Mouse (Mus musculus): ENCODE measurements around the gene Nkd2.

Nkd2 gene

DNA sequence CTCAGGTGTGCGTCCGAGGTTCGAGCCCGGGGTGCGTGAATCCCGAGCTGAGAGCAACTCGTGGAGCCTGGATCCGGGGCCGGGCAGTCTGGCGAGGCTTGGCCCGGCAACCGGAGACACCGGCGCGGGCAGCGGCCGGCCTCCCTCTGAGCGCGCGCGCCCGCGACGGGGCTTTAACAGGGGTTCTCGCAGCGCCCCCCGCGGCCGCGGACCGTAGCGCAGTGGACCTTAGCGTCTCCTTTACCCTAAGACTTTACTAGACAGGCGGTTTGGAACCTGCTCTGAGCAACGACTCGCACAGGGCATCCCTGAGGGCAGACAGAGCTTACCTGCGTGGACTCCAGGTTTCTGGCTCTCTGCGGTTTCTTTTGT, at the start of gene Nkd2:
TSS of gene Nkd2 (minus strand) at position 167 of the 372 bp plus-strand sequence.
- DNase-seq = peak; percentile 74 to 89

GRCm38 (mm10) chr13:73892493-73893178, 45.2 kb upstream of the Nkd2 start:
- peak; percentile 39 to 46 for DNase-seq

DNA sequence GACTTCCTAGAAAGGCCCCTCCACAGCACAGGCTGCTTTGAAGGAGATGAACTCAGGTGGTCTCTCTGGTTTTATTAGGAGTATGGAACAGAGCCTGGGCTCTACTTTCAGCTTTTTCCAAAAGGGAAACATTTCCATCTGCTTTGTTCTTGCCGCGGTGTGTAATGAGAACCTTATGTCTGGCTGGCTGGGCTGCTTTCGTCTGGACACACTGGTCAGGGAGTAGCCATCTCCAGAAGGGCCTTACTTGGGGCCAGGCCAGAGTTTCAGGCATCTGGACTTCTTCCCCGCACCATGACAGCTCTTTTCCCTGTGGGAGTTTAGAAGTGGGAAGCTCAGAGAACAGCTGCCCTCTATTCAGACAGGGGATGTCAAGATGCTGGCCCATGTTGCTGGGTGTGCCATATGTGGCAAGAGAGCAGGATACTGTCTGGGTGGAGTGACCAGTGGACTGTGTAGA, 40.0 kb upstream of the Nkd2 start:
- peak; percentile 31 to 37 for DNase-seq

DNA sequence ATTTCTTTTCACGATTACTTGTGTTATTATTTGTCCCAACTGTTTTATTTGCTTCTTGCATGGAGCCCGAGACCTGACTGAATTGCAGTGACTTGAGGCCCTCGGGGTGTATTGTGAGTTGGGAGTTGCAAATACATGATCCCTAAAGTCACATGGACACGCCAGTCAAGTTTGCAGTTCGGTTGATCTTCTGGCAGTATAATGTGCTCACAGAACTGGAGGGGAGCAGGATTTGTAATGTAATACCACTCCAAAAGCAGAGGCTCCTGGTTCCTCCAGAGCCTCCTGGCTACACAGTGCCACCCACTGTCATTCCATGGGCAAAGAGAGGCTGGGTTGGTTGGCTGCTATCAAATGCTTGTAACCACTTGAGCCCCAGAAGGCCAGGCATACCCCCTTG, 39.2 kb upstream of the Nkd2 start:
- no peak for DNase-seq

DNA sequence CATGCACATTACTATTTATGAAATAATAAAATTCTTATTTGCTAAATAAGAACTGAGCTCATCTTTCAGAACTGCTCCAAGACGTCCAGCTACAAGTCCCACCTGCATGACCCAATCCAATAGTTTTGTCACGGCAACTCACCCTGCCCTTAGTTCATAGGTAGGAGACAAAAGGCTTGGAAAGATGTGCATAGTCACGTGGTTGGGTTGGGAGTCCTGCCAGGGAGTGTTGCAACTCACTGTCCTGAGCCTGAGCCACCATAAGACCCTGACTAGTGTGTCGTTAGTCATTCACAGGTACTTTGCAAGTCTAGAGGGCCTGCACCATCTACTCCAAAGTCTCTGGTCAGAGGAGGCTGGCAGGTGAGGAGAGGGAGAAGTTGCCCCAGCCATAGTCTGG, 38.6 kb upstream of the Nkd2 start:
- DNase-seq = peak; percentile 18 to 19

DNA sequence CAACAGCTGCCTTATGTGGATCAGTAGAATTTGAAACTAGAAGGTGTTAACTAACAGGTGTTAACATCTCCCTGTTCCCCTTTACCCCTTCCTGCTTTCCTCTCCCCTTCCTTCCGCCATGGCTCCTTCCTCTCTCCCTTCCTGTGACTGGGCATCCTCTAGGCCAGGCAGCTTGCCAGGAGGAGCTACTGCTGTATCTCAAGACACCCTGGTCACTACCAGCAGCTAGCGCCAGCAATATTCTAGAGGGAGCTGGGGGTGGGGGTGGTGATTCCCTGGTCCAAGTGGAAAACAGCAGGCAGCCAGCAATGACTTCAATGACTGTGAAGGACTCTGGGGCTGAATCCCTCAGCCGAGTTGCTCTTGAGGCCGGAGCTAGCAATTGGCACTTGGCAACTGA, 38.2 kb upstream of the Nkd2 start:
- no peak for DNase-seq

DNA sequence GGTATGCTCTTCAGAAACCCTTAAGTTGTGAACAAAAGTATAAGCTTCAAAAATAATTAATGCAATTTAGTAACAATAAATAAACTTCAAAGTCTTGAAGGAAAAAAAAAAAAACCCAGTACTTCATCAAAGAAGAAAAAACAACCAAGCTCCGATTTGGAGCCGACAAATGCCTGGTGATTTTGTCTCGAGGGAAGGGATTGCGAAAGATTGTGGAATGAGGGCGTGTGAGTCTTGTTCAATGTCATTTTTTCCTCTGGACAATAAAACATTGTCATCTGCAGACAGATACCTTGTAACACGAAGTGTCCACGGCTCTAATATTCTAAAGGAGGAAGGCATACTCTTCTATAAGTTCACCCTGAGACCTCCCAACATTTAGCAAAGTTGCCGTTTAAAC, 33.9 kb upstream of the Nkd2 start:
- DNase-seq = no peak

- DNase-seq = peak; percentile 5 to 42
Measured at GRCm38 (mm10) chr13:73879824-73880223, 32.4 kb upstream of the Nkd2 start.

- no peak for DNase-seq
Measured at GRCm38 (mm10) chr13:73872159-73872558, 24.7 kb upstream of the Nkd2 start.

DNA sequence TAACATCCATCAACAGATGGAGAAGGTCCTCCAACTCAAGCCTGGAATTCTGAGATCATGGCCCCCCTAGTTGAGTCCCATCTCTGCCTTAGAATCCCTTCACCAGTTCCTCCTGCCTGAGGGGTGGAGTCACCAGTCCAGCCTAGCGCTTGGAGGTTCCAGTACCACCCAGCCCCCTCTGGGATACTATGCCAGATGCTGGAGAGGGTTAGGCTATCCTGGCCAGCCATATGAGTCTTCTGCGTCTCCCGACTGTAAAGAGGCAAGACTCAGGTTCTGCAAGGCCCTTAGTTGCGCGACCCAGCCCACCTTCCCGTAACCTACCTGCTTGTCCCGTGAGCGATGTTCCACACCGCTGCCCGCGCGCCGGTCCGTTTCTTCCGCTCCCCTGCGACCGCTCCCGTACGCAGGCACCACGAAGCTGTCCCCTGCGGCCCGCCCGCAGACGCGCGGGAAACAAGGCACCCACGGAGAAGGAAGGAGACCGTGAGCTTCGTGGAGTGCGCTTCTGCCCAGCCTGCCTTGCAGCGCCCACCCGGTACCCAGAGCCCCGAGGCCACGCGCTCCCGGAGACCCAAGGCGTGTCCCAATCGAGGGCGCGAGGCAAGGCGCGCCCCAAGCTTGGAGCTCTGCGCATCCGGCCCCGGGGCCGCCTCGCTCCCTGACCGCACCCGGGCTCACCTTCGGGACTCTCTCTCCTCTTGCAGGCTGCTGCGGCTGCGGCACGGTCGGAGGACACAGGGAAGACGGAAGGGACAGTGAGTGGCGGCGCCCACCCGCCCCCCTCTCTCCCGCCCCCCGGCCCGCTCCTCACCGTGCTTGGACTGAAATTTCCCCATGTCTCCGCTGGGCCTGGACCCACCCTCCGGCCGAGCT, 604 bp downstream of the Nkd2 start:
- no peak for DNase-seq

DNA sequence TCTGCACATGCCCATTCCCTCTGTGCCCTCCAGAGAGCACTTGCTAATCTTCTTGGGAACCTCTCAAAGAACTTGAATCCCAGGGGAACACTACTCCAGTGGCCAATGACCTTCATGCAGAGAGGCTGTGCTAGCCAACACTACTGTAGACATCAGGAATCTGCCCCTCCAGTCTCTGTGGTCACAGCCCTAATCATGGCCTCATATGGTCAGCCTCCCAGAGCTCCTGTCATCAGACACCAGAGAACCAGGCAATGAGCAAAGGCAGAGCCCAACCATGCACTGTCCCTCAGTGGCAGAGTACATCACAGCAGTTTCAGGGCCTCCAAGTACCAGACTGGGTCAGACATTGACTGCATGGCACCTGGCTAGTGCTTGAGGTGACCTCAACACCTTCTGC, 4.7 kb downstream of the Nkd2 start:
- no peak for DNase-seq

GRCm38 (mm10) chr13:73839740-73840139, 7.7 kb downstream of the Nkd2 start:
- DNase-seq = no peak

DNA sequence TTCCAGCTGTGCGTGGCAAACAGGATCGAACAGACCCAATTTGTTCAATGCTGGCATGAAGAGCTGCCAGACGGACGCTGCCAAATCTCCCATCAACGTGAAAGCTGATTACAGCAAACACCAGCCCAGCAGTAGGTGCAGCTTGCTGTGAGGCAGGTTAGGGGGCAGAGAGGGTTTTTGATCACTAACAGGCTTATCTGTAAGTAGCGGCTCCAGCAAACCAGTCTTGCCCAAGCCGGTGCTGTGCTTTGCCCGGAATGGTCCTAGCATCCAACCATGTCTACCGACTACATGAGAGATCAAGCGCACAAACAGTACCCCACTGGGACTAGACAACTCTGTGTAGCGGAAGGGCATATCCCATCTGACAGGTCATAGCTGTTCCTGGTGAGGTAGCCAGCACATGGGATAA, 8.3 kb downstream of the Nkd2 start:
- DNase-seq = no peak

DNA sequence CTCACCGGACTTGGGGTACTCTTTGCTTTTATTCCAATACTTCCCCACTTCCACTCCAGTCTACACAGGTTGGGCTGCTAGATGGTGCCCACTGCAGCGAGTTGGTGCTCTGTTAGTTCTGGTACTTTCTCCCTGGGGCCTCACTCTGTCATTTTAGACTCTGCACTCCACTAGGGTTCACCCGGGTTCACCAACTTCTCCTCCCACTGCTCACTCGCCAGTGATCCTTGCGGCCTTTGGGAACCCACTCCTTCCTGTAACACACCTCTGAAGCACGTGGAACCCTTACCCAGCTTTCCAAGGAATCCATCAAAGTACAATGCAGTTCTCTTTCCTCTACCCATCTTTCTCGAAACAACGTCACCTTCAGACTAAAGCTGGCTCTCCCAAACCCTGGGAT, 9.7 kb downstream of the Nkd2 start:
- DNase-seq = peak; percentile 49

- no peak for DNase-seq
Measured at GRCm38 (mm10) chr13:73836491-73836890, 10.9 kb downstream of the Nkd2 start.

- no peak for DNase-seq
Measured at GRCm38 (mm10) chr13:73835791-73836190, 11.6 kb downstream of the Nkd2 start.

GRCm38 (mm10) chr13:73833809-73834208, 13.6 kb downstream of the Nkd2 start:
- DNase-seq = no peak

DNA sequence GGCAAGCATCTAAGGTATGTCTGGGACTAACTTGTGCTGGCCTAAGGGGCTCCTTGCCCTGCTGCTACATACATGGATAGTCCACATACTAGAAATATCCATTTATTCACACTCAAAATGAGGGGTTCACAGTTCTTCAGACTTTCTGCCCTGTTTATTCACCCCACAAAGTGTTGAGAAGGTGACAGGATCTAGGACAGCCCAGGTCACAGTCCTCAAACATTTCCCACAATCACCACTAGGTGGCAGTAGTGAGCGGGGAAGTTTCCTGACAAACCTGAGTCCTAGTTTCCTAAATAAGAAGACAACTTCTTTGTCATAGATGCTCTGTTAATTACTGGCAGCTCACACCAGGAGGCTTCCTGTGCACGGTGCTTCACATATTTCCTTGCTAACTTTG, 15.9 kb downstream of the Nkd2 start:
- peak in 1 of 2 experiments; percentile 60 for DNase-seq

DNA sequence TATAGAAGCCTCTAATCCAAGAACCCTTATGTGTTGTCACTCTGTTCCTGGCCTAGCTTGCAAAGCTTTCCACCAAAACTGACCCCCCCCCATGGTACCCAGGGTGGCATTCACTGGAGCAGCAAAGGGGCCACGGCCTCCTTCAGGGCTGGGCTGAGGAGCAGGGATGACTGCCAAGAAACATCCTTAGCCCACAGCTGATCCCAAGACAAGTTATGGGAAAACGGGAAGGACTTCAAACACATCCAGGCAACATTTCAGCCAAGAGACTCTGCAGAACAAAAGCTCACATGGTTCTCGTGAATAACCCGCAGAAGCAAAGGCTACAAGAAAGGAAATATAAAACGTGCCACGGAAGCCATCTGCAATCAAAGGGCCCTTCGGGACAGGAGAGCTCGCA, 20.2 kb downstream of the Nkd2 start:
- no peak for DNase-seq

DNA sequence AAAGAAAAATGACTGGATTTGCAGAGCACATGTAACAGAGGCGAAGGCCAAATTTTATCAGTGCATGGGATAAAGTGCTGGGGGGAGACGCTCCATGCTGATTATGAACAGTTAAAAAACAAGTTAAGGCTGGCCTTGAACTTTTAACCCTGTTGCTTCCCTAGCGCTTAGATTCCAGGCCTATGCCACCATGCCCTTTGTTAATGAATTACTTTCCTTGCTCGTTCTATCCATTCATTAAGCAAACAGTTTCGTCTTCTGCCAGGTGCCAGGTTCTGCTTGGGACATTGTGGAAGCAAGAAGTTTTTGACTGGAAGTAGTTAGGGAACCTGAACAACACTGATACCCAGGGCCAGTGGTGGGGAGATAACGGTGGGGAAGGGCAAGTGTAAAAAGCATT, 23.7 kb downstream of the Nkd2 start:
- DNase-seq = no peak

GRCm38 (mm10) chr13:73822187-73822800, 25.1 kb downstream of the Nkd2 start:
- DNase-seq = peak; percentile 64 to 77

GRCm38 (mm10) chr13:73821251-73821650, 26.2 kb downstream of the Nkd2 start:
- DNase-seq = no peak

DNA sequence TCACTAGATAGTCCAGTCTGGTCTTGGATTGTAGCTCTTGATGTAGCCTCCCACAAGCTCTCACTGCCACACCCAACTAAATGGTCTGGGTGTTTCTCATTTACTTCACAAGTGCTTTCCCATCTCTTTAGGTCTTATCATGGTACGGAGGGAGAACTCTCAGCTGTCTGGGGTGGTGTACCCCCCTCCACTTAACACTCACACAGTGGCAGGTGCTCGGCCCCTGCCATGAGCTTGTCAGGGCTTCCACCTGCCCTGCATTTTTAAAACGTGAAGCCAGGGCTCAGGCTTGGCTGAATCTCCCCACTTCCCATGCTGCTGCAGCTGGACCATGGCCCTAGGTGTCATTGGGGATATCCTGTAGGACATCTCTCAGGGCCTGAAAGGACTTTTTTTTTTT, 28.5 kb downstream of the Nkd2 start:
- DNase-seq = no peak

- DNase-seq = peak in 1 of 2 experiments; percentile 30
Measured at GRCm38 (mm10) chr13:73816338-73816737, 31.1 kb downstream of the Nkd2 start.
